Mouse (Mus musculus): ENCODE results near the gene Pfkfb4. TPM values are rescaled to one million over a fixed set of nuclear protein-coding genes. Genes with fewer than 3 reads are reported as not detected.

Gene Pfkfb4
- total and polyA plus RNA-seq, 2 experiments = 1.0 to 1.4 TPM

DNA sequence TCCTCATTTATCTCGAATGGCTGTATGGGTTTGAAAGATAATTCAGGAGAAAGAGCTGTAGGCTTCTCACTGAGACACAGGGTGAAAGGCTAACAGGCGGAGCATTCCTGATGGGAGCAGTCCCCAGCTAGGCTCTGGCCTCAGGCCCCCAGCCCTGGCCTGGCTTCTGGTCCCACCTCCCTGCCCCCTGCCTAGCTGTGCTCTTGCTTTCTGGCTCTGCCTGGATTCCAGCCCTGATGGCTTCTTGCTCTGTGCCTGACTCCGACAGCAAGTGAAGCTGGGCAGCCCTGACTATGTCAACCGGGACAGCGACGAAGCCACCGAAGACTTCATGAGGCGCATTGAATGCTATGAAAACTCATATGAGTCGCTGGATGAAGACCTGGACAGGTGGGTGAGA is 16.5 kb downstream of the Pfkfb4 start:
- 91% methylated on average over 9 of the region's 9 CpGs for WGBS
- Histone ChIP-seq H3K79me2 (ENCODE audit: control insufficient read depth, insufficient read depth, low read length) (no peaks in the 10 kb centered on the region), H3K27ac (replicated peaks; ENCODE audit: insufficient read depth, low read depth, low read length) (no peak overlapping the region), H3K9ac (ENCODE audit: low read depth, low read length) (no peak overlapping the region), H3K27me3 (ENCODE audit: control insufficient read depth, insufficient read depth, low read length) (no peaks in the 10 kb centered on the region), H3K36me3 (ENCODE audit: control insufficient read depth, insufficient read depth, low read length) (no peaks in the 10 kb centered on the region), H3K4me3 (ENCODE audit: insufficient read depth, low read depth, low read length) (no peak overlapping the region), H3K4me1 (ENCODE audit: control insufficient read depth, insufficient read depth, low read length) (peaks cover 2% of the 10 kb centered on the region)
- no peak for DNase-seq (ENCODE audit: extremely low read depth, low read depth, low spot score)
- TF ChIP-seq CTCF (IDR thresholded peaks at IDR 0.05; ENCODE audit: low read depth, low read length) (no peak), POLR2A (IDR thresholded peaks at IDR 0.05; ENCODE audit: extremely low read depth, insufficient read depth, low read length) (no peak)

DNA sequence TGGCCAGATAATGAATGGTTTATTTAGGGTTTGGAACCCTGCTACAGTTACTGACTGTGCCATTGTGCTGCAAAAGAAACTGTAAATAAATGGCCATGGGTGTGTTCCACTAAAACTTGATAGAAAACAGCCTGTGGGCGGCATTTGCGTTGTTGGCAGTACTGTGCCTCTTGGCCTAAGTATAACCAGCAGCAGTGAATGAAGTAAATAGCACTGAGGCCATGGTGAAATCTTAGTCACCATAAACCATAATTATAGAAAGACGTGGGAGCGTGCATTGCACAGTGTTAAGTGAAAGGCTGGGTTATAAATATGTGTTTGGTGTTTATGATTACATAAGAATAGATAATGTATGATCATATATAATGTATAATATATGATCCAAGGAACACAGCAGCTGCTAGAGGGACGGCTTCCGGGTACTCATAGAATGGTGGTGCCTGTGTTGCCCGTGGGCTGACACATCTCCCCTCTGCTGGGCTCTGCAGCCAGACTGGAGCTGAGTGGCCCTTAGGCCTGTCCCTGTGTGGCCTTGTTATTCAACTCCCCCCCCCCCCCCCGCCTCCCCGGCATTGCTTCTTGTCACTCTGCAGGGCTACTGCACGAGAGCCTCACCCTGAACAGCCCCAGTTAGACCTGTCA is 17.5 kb downstream of the Pfkfb4 start:
- no peaks in the 10 kb centered on the region for H3K36me3 ChIP-seq (ENCODE audit: control insufficient read depth, insufficient read depth, low read length)
- no peak for DNase-seq (ENCODE audit: extremely low read depth, low read depth, low spot score)
- H3K9ac ChIP-seq (ENCODE audit: low read depth, low read length) = no peak overlapping the region
- WGBS = 81% methylated on average over 10 of the region's 10 CpGs
- H3K79me2 ChIP-seq (ENCODE audit: control insufficient read depth, insufficient read depth, low read length) = no peaks in the 10 kb centered on the region
- TF ChIP-seq CTCF (IDR thresholded peaks at IDR 0.05; ENCODE audit: low read depth, low read length) (no peak), POLR2A (IDR thresholded peaks at IDR 0.05; ENCODE audit: extremely low read depth, insufficient read depth, low read length) (no peak)
- H3K4me1 ChIP-seq (ENCODE audit: control insufficient read depth, insufficient read depth, low read length) = peaks cover 2% of the 10 kb centered on the region
- H3K27me3 ChIP-seq (ENCODE audit: control insufficient read depth, insufficient read depth, low read length) = no peaks in the 10 kb centered on the region
- H3K27ac ChIP-seq (replicated peaks; ENCODE audit: insufficient read depth, low read depth, low read length) = no peak overlapping the region
- H3K4me3 ChIP-seq (ENCODE audit: insufficient read depth, low read depth, low read length) = no peak overlapping the region

DNA sequence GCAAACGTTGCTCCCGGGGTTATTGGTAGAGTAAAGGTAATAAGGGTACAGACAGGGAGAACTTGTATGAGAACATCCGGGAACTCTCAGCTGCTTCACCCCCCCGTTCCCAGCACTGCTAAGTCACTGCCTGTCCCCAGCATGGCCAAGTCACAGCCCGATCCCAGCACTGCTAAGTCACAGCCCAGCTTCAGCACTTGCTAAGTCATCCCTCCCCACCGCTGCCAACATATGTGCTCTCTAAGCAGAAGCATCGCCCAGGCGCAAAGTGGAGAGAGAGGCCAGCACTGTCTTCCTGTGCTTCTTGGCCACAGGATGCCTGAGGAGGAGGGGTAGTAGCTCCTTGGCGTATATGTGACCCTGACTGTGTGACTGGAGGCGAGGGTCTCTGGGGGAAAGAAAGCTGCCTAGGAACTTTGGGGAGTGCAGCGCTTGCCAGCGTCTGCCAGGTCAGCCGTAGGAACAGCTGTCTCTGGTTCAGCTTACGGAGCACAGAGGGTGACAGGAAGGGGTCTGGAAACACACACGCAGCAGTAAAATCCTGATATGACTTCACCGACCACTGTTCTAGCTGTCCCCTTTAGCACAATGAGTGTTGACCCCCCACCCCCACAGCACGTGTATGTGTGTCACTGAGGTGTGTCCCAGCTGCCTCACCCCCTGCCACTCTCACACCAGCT is 18.2 kb downstream of the Pfkfb4 start:
- H3K36me3 ChIP-seq (ENCODE audit: control insufficient read depth, insufficient read depth, low read length) = no peaks in the 10 kb centered on the region
- H3K27me3 ChIP-seq (ENCODE audit: control insufficient read depth, insufficient read depth, low read length) = no peaks in the 10 kb centered on the region
- H3K4me1 ChIP-seq (ENCODE audit: control insufficient read depth, insufficient read depth, low read length) = peaks cover 2% of the 10 kb centered on the region
- no peak overlapping the region for H3K27ac ChIP-seq (replicated peaks; ENCODE audit: insufficient read depth, low read depth, low read length)
- WGBS = 76% methylated on average over 17 of the region's 17 CpGs
- no peak overlapping the region for H3K9ac ChIP-seq (ENCODE audit: low read depth, low read length)
- no peak for DNase-seq (ENCODE audit: extremely low read depth, low read depth, low spot score)
- H3K79me2 ChIP-seq (ENCODE audit: control insufficient read depth, insufficient read depth, low read length) = no peaks in the 10 kb centered on the region
- no peak overlapping the region for H3K4me3 ChIP-seq (ENCODE audit: insufficient read depth, low read depth, low read length)
- TF ChIP-seq CTCF (IDR thresholded peaks at IDR 0.05; ENCODE audit: low read depth, low read length) = no peak
- TF ChIP-seq POLR2A (IDR thresholded peaks at IDR 0.05; ENCODE audit: extremely low read depth, insufficient read depth, low read length) = no peak

DNA sequence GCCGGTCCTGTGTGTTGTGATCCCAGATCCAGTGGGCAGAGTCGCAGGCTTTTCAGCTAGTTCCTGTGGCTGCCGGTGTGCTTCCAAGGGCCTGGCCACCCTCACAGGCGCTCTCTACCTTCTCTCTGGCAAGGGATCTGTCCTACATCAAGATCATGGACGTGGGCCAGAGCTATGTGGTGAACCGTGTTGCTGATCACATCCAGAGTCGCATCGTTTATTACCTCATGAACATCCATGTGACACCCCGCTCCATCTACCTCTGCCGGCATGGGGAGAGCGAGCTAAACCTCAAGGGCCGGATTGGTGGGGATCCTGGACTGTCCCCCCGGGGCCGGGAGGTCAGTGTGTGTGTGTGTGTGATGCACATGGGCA is 18.7 kb downstream of the Pfkfb4 start:
- DNase-seq (ENCODE audit: extremely low read depth, low read depth, low spot score) = no peak
- WGBS = 97% methylated on average over 14 of the region's 14 CpGs
- Histone ChIP-seq H3K36me3 (ENCODE audit: control insufficient read depth, insufficient read depth, low read length) (no peaks in the 10 kb centered on the region), H3K79me2 (ENCODE audit: control insufficient read depth, insufficient read depth, low read length) (no peaks in the 10 kb centered on the region), H3K4me1 (ENCODE audit: control insufficient read depth, insufficient read depth, low read length) (peaks cover 2% of the 10 kb centered on the region), H3K27ac (replicated peaks; ENCODE audit: insufficient read depth, low read depth, low read length) (no peak overlapping the region), H3K9ac (ENCODE audit: low read depth, low read length) (no peak overlapping the region), H3K4me3 (ENCODE audit: insufficient read depth, low read depth, low read length) (no peak overlapping the region), H3K27me3 (ENCODE audit: control insufficient read depth, insufficient read depth, low read length) (no peaks in the 10 kb centered on the region)
- no peak for TF ChIP-seq POLR2A (IDR thresholded peaks at IDR 0.05; ENCODE audit: extremely low read depth, insufficient read depth, low read length)
- TF ChIP-seq CTCF (IDR thresholded peaks at IDR 0.05; ENCODE audit: low read depth, low read length) = no peak

DNA sequence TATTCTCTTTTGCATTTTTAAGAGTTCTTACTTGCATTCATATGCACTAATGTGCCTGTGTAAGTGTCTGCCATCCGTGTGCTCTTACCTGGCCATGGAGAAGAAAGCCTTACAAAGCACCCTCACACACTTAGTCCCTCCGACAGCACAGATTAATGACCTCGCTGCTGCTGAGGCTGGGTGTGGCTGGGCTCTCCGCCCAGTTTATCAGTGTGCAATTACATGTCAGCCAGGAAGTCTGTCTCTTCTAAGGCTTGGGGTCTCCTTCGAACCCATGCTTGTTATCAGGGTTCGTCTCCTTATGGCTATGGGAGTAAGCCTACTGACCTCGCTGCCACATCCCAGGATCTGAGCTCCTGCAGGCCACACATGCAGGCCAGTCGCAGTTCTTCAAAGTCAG is 23.8 kb downstream of the Pfkfb4 start:
- Histone ChIP-seq H3K36me3 (ENCODE audit: control insufficient read depth, insufficient read depth, low read length) (no peaks in the 10 kb centered on the region), H3K27ac (replicated peaks; ENCODE audit: insufficient read depth, low read depth, low read length) (no peak overlapping the region), H3K4me3 (ENCODE audit: insufficient read depth, low read depth, low read length) (no peak overlapping the region), H3K27me3 (ENCODE audit: control insufficient read depth, insufficient read depth, low read length) (no peaks in the 10 kb centered on the region), H3K4me1 (ENCODE audit: control insufficient read depth, insufficient read depth, low read length) (peaks cover 2% of the 10 kb centered on the region), H3K79me2 (ENCODE audit: control insufficient read depth, insufficient read depth, low read length) (no peaks in the 10 kb centered on the region), H3K9ac (ENCODE audit: low read depth, low read length) (no peak overlapping the region)
- 79% methylated on average over 8 of the region's 8 CpGs for WGBS
- TF ChIP-seq CTCF (IDR thresholded peaks at IDR 0.05; ENCODE audit: low read depth, low read length) = no peak
- TF ChIP-seq POLR2A (IDR thresholded peaks at IDR 0.05; ENCODE audit: extremely low read depth, insufficient read depth, low read length) = no peak
- DNase-seq (ENCODE audit: extremely low read depth, low read depth, low spot score) = no peak

DNA sequence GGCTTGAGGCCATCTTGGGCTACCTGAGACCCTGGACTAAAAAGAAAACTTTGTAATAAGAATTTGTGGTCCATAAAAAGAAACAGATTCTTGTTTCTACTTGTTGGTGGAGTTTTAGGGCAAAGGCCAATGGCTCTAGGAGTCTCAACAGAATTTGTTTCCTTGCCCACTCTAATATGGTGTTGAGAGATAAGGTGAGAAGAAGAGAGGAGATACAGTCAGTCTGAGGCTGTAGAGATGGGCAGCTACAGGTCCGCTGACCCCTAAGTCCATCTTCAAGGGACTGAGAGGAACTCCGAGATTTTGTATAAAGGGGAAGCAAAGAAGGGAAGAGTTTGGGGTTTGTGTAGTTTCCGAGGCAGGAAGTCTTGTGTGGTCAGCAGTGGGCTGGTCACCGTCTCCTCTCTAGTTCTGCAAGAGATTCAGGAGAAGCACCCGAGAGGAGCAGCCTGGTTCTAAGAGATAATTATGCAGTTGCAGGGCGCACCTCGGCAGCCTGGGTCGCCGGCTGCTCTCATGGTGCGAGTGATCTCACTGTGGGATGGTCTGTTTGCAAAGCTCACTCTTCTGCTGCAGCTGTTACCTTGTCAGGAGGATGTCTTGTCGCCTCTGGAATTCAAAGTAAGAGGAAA is 25.5 kb downstream of the Pfkfb4 start:
- H3K79me2 ChIP-seq (ENCODE audit: control insufficient read depth, insufficient read depth, low read length) = no peaks in the 10 kb centered on the region
- H3K4me3 ChIP-seq (ENCODE audit: insufficient read depth, low read depth, low read length) = no peak overlapping the region
- no peak overlapping the region for H3K9ac ChIP-seq (ENCODE audit: low read depth, low read length)
- no peak overlapping the region for H3K27ac ChIP-seq (replicated peaks; ENCODE audit: insufficient read depth, low read depth, low read length)
- no peaks in the 10 kb centered on the region for H3K36me3 ChIP-seq (ENCODE audit: control insufficient read depth, insufficient read depth, low read length)
- no peaks in the 10 kb centered on the region; the same call in 1 of the 2 replicates for H3K4me1 ChIP-seq (ENCODE audit: control insufficient read depth, insufficient read depth, low read length)
- TF ChIP-seq POLR2A (IDR thresholded peaks at IDR 0.05; ENCODE audit: extremely low read depth, insufficient read depth, low read length) (no peak), CTCF (IDR thresholded peaks at IDR 0.05; ENCODE audit: low read depth, low read length) (no peak)
- 77% methylated on average over 11 of the region's 11 CpGs for WGBS
- DNase-seq (ENCODE audit: extremely low read depth, low read depth, low spot score) = peak; percentile 18
- no peaks in the 10 kb centered on the region for H3K27me3 ChIP-seq (ENCODE audit: control insufficient read depth, insufficient read depth, low read length)

All from liver, adult 2 months (tissue).